Mouse (Mus musculus) CH12.LX (cell line): ENCODE measurements at regions not wholly inside any gene's neighbourhood (a gene's known extent, or its start where the extent isn't known, plus 50 kb on each side); places are given as distances from the start of the nearest gene placed in this dataset.

ENCODE experiments used
- DNase-seq: peaks from one replicate; pipeline ENCODE4 v3.0.0-alpha.2; 2013; ENCODE audit errors: extremely low read depth
- H3K27ac ChIP-seq: 2 replicates; pipeline ENCODE4 v1.5.1; 2012; ENCODE audit warnings: low read depth, mild to moderate bottlenecking, control low read depth, moderate library complexity; ENCODE audit not compliant: insufficient read depth
- H3K27me3 ChIP-seq: replicated peaks from 2 replicates; pipeline ENCODE3; 2012; ENCODE audit warnings: inconsistent platforms
- H3K36me3 ChIP-seq, 2 experiments: replicated peaks in 1 of 2; 2 replicates each; pipeline versions ENCODE3 to v1.6.1; 2012; ENCODE audit warnings: inconsistent platforms in 1 of 2, low read length in 1 of 2, mild to moderate bottlenecking in 1 of 2, mixed read lengths in 1 of 2, moderate library complexity in 1 of 2; ENCODE audit not compliant: control insufficient read depth in 1 of 2, insufficient read depth in 1 of 2
- H3K4me1 ChIP-seq, 2 experiments: 2 replicates each; pipeline ENCODE4 v1.6.1; 2012; ENCODE audit warnings: inconsistent platforms in 1 of 2, moderate library complexity in 1 of 2; ENCODE audit not compliant: insufficient read depth in 2 of 2, control insufficient read depth in 1 of 2
- H3K4me2 ChIP-seq: 2 replicates; pipeline ENCODE4 v1.6.1; 2012; ENCODE audit warnings: low read depth, mild to moderate bottlenecking, control low read depth; ENCODE audit not compliant: poor library complexity, insufficient read depth, severe bottlenecking
- H3K4me3 ChIP-seq, 3 experiments: fragments of 150-350 bp in 1 of 3; sonication (generic) in 1 of 3; replicated peaks in 1 of 3; 2 replicates each; pipeline versions ENCODE3 to v1.5.1; 2011 to 2012; ENCODE audit warnings: low read depth in 2 of 3, low read length in 2 of 3, mild to moderate bottlenecking in 2 of 3, moderate library complexity in 2 of 3, control low read depth in 1 of 3, improper control_type of control experiment in 1 of 3, inconsistent platforms in 1 of 3, mixed read lengths in 1 of 3; ENCODE audit not compliant: poor library complexity in 1 of 3
- H3K79me2 ChIP-seq: replicated peaks from 2 replicates; pipeline ENCODE4 v1.6.1; 2012; ENCODE audit warnings: mild to moderate bottlenecking, moderate library complexity; ENCODE audit not compliant: control insufficient read depth, poor library complexity, insufficient read depth, severe bottlenecking; ENCODE audit errors: extremely low read depth
- H3K9ac ChIP-seq: 2 replicates; pipeline ENCODE4 v1.6.1; 2012; ENCODE audit warnings: low read depth, mild to moderate bottlenecking, control low read depth, moderate library complexity; ENCODE audit not compliant: insufficient read depth
- H3K9me3 ChIP-seq: replicated peaks from 2 replicates; pipeline ENCODE3; 2012; ENCODE audit warnings: low read length, inconsistent platforms, mixed read lengths
- ELF1 ChIP-seq: IDR thresholded peaks from 2 replicates; pipeline ENCODE4 v1.6.1; 2014; ENCODE audit warnings: low read depth, mild to moderate bottlenecking, inconsistent platforms, low read length, improper control_type of control experiment
- EP300 ChIP-seq: IDR thresholded peaks from 2 replicates; pipeline ENCODE4 v1.6.1; 2011; ENCODE audit warnings: low read length, improper control_type of control experiment
- ETS1 ChIP-seq: conservative IDR thresholded peaks from 2 replicates; pipeline ENCODE4 v1.6.1; 2012; ENCODE audit warnings: low read depth, mild to moderate bottlenecking, inconsistent platforms, low read length, improper control_type of control experiment, moderate library complexity
- HCFC1 ChIP-seq: IDR thresholded peaks from 2 replicates; pipeline ENCODE4 v1.6.1; 2012; ENCODE audit warnings: low read depth, mild to moderate bottlenecking, inconsistent platforms, low read length, improper control_type of control experiment
- JUND ChIP-seq: conservative IDR thresholded peaks from 2 replicates; pipeline ENCODE4 v1.6.1; 2011; ENCODE audit warnings: low read depth, low read length, improper control_type of control experiment
- KAT2A ChIP-seq: IDR thresholded peaks from 2 replicates; pipeline ENCODE4 v1.6.1; 2012; ENCODE audit warnings: low read length, improper control_type of control experiment, inconsistent platforms; ENCODE audit not compliant: insufficient replicate concordance
- MXI1 ChIP-seq: IDR thresholded peaks from 2 replicates; pipeline ENCODE4 v1.6.1; 2011; ENCODE audit warnings: mild to moderate bottlenecking, low read depth, low read length, improper control_type of control experiment
- PAX5 ChIP-seq: IDR thresholded peaks from 2 replicates; pipeline ENCODE4 v1.6.1; 2012; ENCODE audit warnings: low read length, inconsistent platforms, mixed read lengths
- POLR2A ChIP-seq: IDR thresholded peaks from 2 replicates; pipeline ENCODE4 v1.6.1; 2011; ENCODE audit warnings: low read depth, mild to moderate bottlenecking, improper control_type of control experiment, low read length
- TBP ChIP-seq: conservative IDR thresholded peaks from 2 replicates; pipeline ENCODE4 v1.6.1; 2011; ENCODE audit warnings: low read depth, low read length, improper control_type of control experiment
- TCF12 ChIP-seq: IDR thresholded peaks from 2 replicates; pipeline ENCODE4 v1.6.1; 2014; ENCODE audit warnings: low read depth, mild to moderate bottlenecking, inconsistent platforms, low read length, improper control_type of control experiment
- UBTF ChIP-seq: IDR thresholded peaks from 2 replicates; pipeline ENCODE4 v1.6.1; 2012; ENCODE audit warnings: low read depth, mild to moderate bottlenecking, inconsistent platforms, low read length, improper control_type of control experiment, moderate library complexity
- ZC3H11A ChIP-seq: IDR thresholded peaks from 2 replicates; pipeline ENCODE4 v1.6.1; 2012; ENCODE audit warnings: low read depth, mild to moderate bottlenecking, inconsistent platforms, low read length, improper control_type of control experiment
- ZMIZ1 ChIP-seq: IDR thresholded peaks from 2 replicates; pipeline ENCODE4 v1.6.1; 2012; ENCODE audit warnings: low read depth, mild to moderate bottlenecking, inconsistent platforms, low read length, improper control_type of control experiment
- dilution Hi-C: fragments of 300-500 bp; cut with MboI; formaldehyde crosslinking; loops from 2 replicates; pipeline ENCODE4 v1.14.3; 2020; ENCODE audit warnings: low sequenced_read_pairs; ENCODE audit not compliant: extremely low pct_unique_long_range_greater_than_20kb, extremely low pct_ligation_motif_present
- in situ Hi-C: fragments of 300-500 bp; cut with MboI; formaldehyde crosslinking; loops from 3 replicates; pipeline ENCODE4 v1.14.3; 2019; ENCODE audit warnings: low sequenced_read_pairs, low pct_ligation_motif_present, low pct_unique_long_range_greater_than_20kb, mixed read lengths

DNA sequence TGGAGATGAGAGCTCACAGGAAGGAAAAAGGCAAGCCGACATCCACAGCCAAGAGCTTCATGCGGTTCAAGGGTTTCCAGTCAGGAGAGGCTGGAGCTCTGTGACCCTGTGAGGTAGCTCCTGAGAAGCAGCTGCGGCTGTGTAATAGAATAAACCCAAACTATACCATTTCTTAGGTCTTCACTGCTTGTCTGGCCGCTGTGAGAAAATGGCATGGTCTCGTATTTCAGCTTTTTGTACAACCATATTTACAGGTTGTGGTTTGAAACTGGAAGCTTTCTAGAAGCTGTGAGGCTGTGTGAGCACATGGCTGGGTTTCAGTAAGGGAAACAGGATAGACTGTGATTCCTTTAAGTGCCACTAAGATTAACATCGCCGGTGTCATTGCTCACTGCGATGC lies 388.6 kb upstream of the Gm11114 start:
- Histone ChIP-seq H3K79me2 (no peaks in the 10 kb centered on the region), H3K36me3 (no peaks in the 10 kb centered on the region), H3K4me1 (no peaks in the 10 kb centered on the region), H3K4me3 (no peak overlapping the region)
- no peak for DNase-seq
- in situ Hi-C loops: no loop called here
- TF ChIP-seq UBTF: no peak
- TF ChIP-seq TBP: no peak
- TF ChIP-seq ZC3H11A: no peak
- no peak for TF ChIP-seq ELF1
- no peak for TF ChIP-seq KAT2A
- TF ChIP-seq ZMIZ1: no peak
- TF ChIP-seq JUND: no peak
- TF ChIP-seq PAX5: no peak
- no peak for TF ChIP-seq EP300
- TF ChIP-seq, all 38 proteins: peak for 0
- Histone ChIP-seq H3K27ac (no peak overlapping the region), H3K27me3 (no peaks in the 10 kb centered on the region), H3K4me2 (no peak overlapping the region), H3K9me3 (no peaks in the 10 kb centered on the region), H3K9ac (no peak overlapping the region)
- dilution Hi-C loops: no loop called here

DNA sequence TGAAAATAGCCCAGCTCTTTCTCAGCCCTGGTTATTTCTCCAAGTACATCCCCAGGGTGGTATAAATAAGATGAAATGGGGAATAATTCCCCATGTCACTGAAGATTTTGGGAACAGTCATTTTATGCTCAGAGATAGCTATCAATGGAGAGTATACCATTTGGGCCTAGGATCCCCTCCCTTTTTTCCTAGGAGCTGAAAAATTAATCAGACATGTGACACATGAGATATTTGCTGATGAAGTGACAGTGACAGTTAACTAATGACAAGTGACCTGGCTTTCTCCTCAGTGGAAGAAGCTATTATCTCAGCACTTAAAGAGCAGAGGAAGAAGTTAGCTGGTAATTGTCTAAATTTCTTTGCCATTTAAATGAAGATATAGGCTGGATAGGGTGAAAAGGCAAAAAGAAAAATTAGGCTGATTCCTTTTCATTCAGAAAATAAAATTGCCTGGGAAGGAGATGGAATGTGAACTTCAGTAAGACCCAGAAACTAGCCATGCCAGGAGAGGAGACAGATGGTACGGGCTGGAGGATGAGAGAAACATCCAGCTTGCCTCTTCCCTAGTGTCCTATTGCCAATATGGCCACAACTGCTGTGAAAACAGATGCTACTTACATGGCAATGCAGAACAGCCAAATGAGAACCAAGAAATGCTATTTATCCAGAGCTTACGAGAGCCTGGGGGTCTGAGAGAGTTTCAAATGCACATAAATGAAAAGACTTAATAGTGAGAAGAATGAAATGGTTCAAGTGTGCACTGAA lies 376.1 kb upstream of the Gm11114 start:
- Histone ChIP-seq H3K4me1 (no peaks in the 10 kb centered on the region), H3K36me3 (no peaks in the 10 kb centered on the region), H3K9me3 (no peaks in the 10 kb centered on the region), H3K4me2 (no peak overlapping the region), H3K79me2 (no peaks in the 10 kb centered on the region), H3K4me3 (no peak overlapping the region), H3K9ac (no peak overlapping the region), H3K27ac (no peak overlapping the region), H3K27me3 (no peaks in the 10 kb centered on the region)
- TF ChIP-seq ELF1 (no peak), JUND (no peak), PAX5 (no peak), POLR2A (no peak), TCF12 (no peak), HCFC1 (no peak), MXI1 (no peak), ZMIZ1 (no peak), UBTF (no peak), ETS1 (no peak)
- DNase-seq: no peak
- in situ Hi-C loops: no loop called here
- dilution Hi-C loops: no loop called here
